Mouse (Mus musculus) gastrocnemius, adult 18-20 months (tissue): ENCODE data around the gene Plcb1. TPM values are rescaled to one million over a fixed set of nuclear protein-coding genes. Genes with fewer than 3 reads are reported as not detected.

Source experiments
- DNase-seq: peaks from one replicate; pipeline ENCODE4 v3.0.0; 2021; ENCODE audit warnings: low spot score
- total RNA-seq, 2 experiments: library from RNA; stranded (reverse); gene quantifications; 2 replicates each; pipeline ENCODE4 v1.2.3; 2021

Gene Plcb1
- total RNA-seq, 2 experiments from 2014 or later = 1.3 to 1.4 TPM

DNA sequence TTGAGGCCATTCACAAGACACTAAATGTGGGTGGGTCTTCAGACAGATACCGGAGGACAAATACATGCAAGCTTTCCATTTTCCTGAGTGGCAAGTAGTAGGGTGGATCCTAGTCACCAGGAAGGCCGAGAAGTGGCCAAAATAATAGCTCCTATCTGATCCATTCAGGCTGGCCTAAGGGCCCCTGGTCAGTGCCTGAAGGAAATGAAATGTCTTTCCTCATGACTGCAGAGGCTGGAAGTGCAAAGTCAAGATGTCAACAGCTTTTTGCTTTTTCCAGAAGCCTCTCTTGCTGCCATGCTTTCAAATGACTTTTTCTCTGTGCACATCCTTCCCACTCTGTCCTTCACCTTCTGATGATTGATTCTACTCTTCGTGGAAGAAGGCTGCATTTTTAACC, 415.0 kb downstream of the Plcb1 start:
- no peak for DNase-seq

GRCm38 (mm10) chr2:135202390-135202789, 416.5 kb downstream of the Plcb1 start:
- no peak for DNase-seq

GRCm38 (mm10) chr2:135204141-135205120, 418.6 kb downstream of the Plcb1 start:
- peak; percentile 4 for DNase-seq

DNA sequence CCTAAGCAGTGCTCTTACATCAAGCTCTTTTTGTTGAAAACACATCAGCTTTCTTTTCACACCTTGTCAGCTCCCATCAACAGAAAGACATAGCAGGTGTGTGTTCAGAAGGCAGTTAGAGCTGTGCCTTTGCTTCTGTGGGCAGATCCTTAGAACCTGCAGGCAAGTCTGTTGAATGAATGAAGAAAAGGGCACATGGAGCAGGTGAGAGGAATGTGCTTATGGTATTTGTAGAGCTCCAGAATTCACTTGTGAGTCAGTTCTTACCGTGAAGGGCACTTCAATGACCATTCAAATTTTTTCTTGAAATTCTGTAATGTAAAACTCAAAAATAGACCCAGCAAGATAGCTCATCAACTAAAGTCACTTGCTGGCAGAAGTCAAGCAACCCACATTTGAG, 423.0 kb downstream of the Plcb1 start:
- DNase-seq = no peak

- no peak for DNase-seq
These were observed 429.0 kb downstream of the Plcb1 start for GRCm38 (mm10) chr2:135214746-135215448.

DNA sequence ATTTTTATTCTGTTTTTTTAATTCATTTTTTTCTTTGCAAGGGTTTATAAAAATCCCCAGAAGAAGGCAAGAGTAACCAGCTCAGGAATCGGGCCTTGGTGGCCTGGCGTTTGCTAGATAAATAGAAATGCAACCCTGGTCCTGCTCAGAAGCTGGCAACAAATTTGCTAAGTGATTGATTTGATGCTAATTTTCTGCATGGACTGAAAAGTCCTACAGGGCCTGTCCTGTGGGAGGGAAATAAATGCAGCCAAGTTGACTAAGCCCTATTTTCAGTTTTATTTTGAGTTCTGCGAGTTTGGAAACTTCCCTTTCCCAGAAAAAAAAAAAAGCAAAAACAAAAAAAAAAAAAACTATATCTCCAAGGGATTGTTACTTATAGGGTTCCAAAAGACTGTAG, 433.5 kb downstream of the Plcb1 start:
- DNase-seq = no peak

GRCm38 (mm10) chr2:135225604-135226025, 439.7 kb downstream of the Plcb1 start:
- DNase-seq = no peak

- DNase-seq = no peak
These were observed 444.4 kb downstream of the Plcb1 start for GRCm38 (mm10) chr2:135230262-135230661.

- peak; percentile 26 for DNase-seq
These were observed 456.9 kb downstream of the Plcb1 start for GRCm38 (mm10) chr2:135242662-135243316.

- DNase-seq = no peak
These were observed 457.9 kb downstream of the Plcb1 start for GRCm38 (mm10) chr2:135243764-135244163.

DNA sequence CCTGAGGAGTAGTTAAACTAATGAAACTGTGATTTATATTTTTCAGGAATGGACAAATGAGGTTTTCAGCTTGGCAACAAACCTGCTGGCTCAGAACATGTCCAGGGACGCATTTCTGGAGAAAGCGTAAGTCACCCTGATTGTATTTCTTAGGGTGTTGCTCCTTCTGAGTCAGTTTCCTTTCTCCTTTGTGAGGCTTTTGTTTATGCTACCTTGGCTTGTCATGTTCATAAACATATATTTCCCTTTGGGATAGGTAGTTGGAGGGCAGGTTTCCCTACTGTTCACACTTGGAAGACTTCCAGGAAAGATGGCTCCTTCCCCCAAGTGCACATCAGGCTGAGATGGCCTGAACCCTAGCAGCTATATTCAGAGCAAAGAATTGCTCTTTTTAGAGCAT, 464.1 kb downstream of the Plcb1 start:
- no peak for DNase-seq

- DNase-seq = no peak
These were observed 466.0 kb downstream of the Plcb1 start for GRCm38 (mm10) chr2:135251821-135252315.

GRCm38 (mm10) chr2:135259136-135259535, 473.3 kb downstream of the Plcb1 start:
- DNase-seq = peak; percentile 31

GRCm38 (mm10) chr2:135263943-135264342, 478.1 kb downstream of the Plcb1 start:
- DNase-seq = no peak

DNA sequence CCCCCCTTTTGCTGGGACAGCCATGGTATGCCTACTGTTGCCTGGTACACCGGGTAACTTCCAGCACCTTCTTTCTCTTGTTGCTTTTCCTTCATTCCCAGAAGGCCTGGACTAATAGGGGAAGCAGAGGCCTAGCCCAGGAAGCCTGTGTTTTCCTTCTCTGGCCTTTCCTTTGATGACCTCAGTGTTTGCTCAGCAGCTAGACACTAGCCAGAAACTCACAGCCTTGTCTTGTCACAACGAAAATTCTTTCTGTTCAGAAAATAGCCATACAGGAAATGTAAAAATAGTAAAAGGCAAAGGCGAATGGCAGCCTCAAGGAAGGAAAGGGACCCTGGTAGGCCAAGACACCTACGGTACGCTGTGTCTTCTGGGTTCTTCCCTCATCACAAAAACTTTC, 489.1 kb downstream of the Plcb1 start:
- DNase-seq = no peak

DNA sequence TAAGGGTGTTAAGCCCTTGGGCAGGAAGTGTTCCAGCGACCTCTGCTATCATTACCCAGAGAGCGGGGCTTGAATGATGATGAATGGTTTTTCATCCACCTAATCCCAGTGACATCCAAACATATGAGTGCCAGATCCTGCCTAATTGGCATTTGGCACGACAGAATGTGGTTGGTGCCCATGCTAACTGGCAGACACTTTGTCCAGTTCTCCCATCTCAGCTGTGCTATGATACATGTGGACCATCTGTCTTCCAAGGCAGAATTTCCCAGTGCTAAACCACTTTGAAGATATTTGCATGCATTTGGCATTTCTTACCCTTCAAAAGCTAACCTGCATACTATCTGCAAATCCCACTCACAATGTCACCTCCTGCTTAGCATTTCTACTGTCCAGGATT, 492.6 kb downstream of the Plcb1 start:
- no peak for DNase-seq

- no peak for DNase-seq
These were observed 493.2 kb downstream of the Plcb1 start for GRCm38 (mm10) chr2:135279026-135279425.

DNA sequence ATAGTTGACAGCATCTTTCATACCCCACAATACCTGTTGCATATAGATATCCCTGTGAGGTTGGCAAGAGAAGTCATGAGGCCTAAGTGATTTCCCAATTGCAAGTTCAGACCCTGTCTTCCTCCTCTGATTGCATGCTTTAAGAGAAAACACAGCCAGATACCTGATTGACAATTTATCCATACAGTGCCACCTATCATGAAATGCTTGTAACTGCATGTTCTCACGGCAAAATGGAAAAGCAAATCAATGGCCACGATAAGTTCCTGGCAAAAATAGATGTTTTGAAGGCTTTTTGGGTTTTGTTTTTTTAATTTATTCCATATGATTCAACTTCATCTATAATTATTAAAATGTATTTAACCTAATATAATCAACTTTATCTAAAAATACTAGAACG, 497.9 kb downstream of the Plcb1 start:
- no peak for DNase-seq

- no peak for DNase-seq
These were observed 510.4 kb downstream of the Plcb1 start for GRCm38 (mm10) chr2:135296184-135296769.

GRCm38 (mm10) chr2:135300480-135300879, 514.6 kb downstream of the Plcb1 start:
- no peak for DNase-seq

- DNase-seq = no peak
These were observed 516.6 kb downstream of the Plcb1 start for GRCm38 (mm10) chr2:135302483-135302882.
